Mouse (Mus musculus) stomach, postnatal 0 days (tissue): ENCODE data around the gene Slc35c1. TPM values are rescaled to one million over a fixed set of nuclear protein-coding genes. Genes with fewer than 3 reads are reported as not detected.

Experiments
- ATAC-seq: fragments of 200-750 bp; cut with Nextera tagmentation; 2 replicates; pipeline ENCODE4 v1.8.0; 2017; ENCODE audit not compliant: low FRiP score, low TSS enrichment
- DNase-seq: peaks from one replicate; pipeline ENCODE4 v3.0.0-alpha.2; 2016; ENCODE audit warnings: low spot score
- H3K27ac ChIP-seq: fragments of 300-500 bp; sonication (generic); replicated peaks from 2 replicates; pipeline ENCODE4 v1.5.1; 2014; ENCODE audit warnings: mild to moderate bottlenecking, control low read depth
- H3K27me3 ChIP-seq: fragments of 300-500 bp; sonication (generic); 2 replicates; pipeline ENCODE4 v1.6.1; 2014; ENCODE audit warnings: low read length; ENCODE audit not compliant: control insufficient read depth, insufficient read depth
- H3K36me3 ChIP-seq: fragments of 300-500 bp; sonication (generic); 2 replicates; pipeline ENCODE4 v1.6.1; 2014; ENCODE audit warnings: low read length, mixed read lengths; ENCODE audit not compliant: control insufficient read depth, insufficient read depth
- H3K4me1 ChIP-seq: fragments of 300-500 bp; sonication (generic); replicated peaks from 2 replicates; pipeline ENCODE4 v1.6.1; 2014; ENCODE audit warnings: antibody characterized with exemption; ENCODE audit not compliant: control insufficient read depth, insufficient read depth
- H3K4me2 ChIP-seq: fragments of 300-500 bp; sonication (generic); replicated peaks from 2 replicates; pipeline ENCODE4 v1.6.1; 2014; ENCODE audit warnings: low read depth, mild to moderate bottlenecking, control low read depth, moderate library complexity
- H3K4me3 ChIP-seq: fragments of 300-500 bp; sonication (generic); 2 replicates; pipeline ENCODE4 v1.5.1; 2014; ENCODE audit warnings: low read depth, low read length, control low read depth
- H3K9ac ChIP-seq: fragments of 300-500 bp; sonication (generic); 2 replicates; pipeline ENCODE4 v1.6.1; 2014; ENCODE audit warnings: mild to moderate bottlenecking, low read length, control low read depth, mixed read lengths
- H3K9me3 ChIP-seq: fragments of 300-500 bp; sonication (generic); 2 replicates; pipeline ENCODE4 v1.6.1; 2016; ENCODE audit warnings: low read length; ENCODE audit not compliant: control insufficient read depth
- CTCF ChIP-seq: IDR thresholded peaks from 2 replicates; pipeline ENCODE4 v1.5.1; 2016; ENCODE audit warnings: antibody characterized with exemption, low read depth, mild to moderate bottlenecking, moderate library complexity
- EP300 ChIP-seq: optimal IDR thresholded peaks from 2 replicates; pipeline ENCODE3; 2016; ENCODE audit warnings: antibody characterized with exemption
- WGBS: fragments of 180-500 bp; shearing (Covaris S2); extraction: QIAGEN DNeasy Blood & Tissue Kit; methylation state at CpG from one replicate; pipeline ENCODE4 v1.1.7; 2014; 5-methylcytosine and 5-hydroxymethylcytosine counted together
- polyA plus RNA-seq: library from polyadenylated mRNA; unstranded; fragments of >200 nt; fragmentation: Nextera tagmentation; extraction: Ambion mirVana; gene quantifications from 2 replicates; pipeline ENCODE4 v1.2.1, GENCODE M21; 2015

Gene Slc35c1
- polyA plus RNA-seq, 1 experiment from 2014 or later, result 35.8 TPM

- peaks cover 9% of the 10 kb centered on the region; the same call in 1 of the 2 replicates for H3K36me3 ChIP-seq
- H3K9ac ChIP-seq, result peak overlapping the region; percentile 27; the same call in 1 of the 2 replicates
- H3K27me3 ChIP-seq, result no peaks in the 10 kb centered on the region; the same call in 1 of the 2 replicates
- ATAC-seq, result no peak
- H3K4me2 ChIP-seq, result peak overlapping the region; percentile 25
- H3K27ac ChIP-seq, result no peak overlapping the region
- H3K4me1 ChIP-seq, result peaks cover 14% of the 10 kb centered on the region; the same call in 1 of the 2 replicates
- no peaks in the 10 kb centered on the region for H3K9me3 ChIP-seq
- TF ChIP-seq EP300 (no peak), CTCF (no peak)
- WGBS, result 58% methylated on average over 8 of the region's 8 CpGs
- no peak for DNase-seq
- H3K4me3 ChIP-seq, result no peak overlapping the region
These were observed 3.3 kb downstream of the Slc35c1 start for GRCm38 (mm10) chr2:92456970-92457530.

DNA sequence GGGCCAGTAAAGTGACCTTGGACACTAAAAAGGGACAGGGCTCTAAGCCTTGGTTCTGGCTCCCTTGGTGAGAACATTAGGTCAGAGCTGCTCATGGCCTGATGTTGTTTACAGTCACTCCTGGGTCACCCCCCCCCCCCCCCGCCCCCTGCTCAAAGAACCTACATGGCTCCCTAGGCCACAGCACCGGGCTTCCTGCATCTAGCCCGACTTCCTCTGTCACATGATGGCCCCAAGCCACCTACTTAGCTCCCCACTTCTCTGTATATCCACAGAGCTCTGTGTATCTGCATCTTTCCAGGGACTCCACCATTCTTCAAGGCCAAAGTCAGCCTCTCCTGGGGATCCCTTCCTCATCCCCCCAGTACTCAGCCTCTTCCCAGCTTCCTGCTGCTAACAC, 4.6 kb downstream of the Slc35c1 start:
- DNase-seq (no peak), ATAC-seq (no peak)
- Histone ChIP-seq H3K4me3 (no peak overlapping the region), H3K9ac (no peak overlapping the region), H3K4me1 (peaks cover 14% of the 10 kb centered on the region; the same call in 1 of the 2 replicates), H3K36me3 (peaks cover 9% of the 10 kb centered on the region; the same call in 1 of the 2 replicates), H3K27ac (no peak overlapping the region), H3K9me3 (no peaks in the 10 kb centered on the region), H3K4me2 (no peak overlapping the region), H3K27me3 (no peaks in the 10 kb centered on the region)
- TF ChIP-seq CTCF (no peak), EP300 (no peak)
- WGBS, result 28% methylated on average over 2 of the region's 3 CpGs

DNA sequence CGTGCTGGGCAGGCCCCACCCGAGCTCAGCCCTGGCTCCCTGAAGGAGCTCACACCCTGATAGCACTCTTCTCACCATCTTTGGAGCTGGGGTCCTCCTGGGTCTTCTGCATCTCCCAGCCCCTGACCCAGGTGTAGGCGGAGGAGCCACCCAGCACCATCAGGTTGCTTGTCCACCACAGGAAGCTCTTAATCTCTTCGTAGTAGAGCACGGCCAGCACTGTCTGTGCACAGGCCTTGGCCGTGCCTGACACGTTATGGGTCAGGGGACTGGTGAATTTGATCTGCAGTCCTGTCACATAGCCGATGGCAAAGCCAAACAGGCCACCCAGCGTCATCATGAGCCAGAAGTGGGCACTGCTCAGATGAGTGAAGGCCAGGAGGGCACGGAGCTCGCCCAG, 6.2 kb downstream of the Slc35c1 start:
- H3K4me1 ChIP-seq, result peaks cover 11% of the 10 kb centered on the region; the same call in 1 of the 2 replicates
- TF ChIP-seq EP300, result no peak
- TF ChIP-seq CTCF, result no peak
- WGBS, result 93% methylated on average over 11 of the region's 11 CpGs

GRCm38 (mm10) chr2:92451126-92451525, 9.2 kb downstream of the Slc35c1 start:
- 73% methylated on average over 3 of the region's 3 CpGs for WGBS
- H3K36me3 ChIP-seq, result peaks cover 9% of the 10 kb centered on the region; the same call in 1 of the 2 replicates
- TF ChIP-seq EP300 (no peak), CTCF (no peak)
- peaks cover 2% of the 10 kb centered on the region; the same call in 1 of the 2 replicates for H3K4me1 ChIP-seq
- H3K4me3 ChIP-seq, result no peak overlapping the region
- no peak for ATAC-seq
- no peak overlapping the region for H3K9ac ChIP-seq
- DNase-seq, result no peak
- H3K9me3 ChIP-seq, result no peaks in the 10 kb centered on the region
- H3K27me3 ChIP-seq, result no peaks in the 10 kb centered on the region
- no peak overlapping the region for H3K4me2 ChIP-seq
- no peak overlapping the region for H3K27ac ChIP-seq

More for the DNA sequence above, 6.2 kb downstream of the Slc35c1 start:
- no peak overlapping the region for H3K9ac ChIP-seq
- no peaks in the 10 kb centered on the region for H3K9me3 ChIP-seq
- no peak for DNase-seq
- no peak overlapping the region for H3K27ac ChIP-seq
- H3K4me2 ChIP-seq, result no peak overlapping the region
- ATAC-seq, result no peak
- peaks cover 9% of the 10 kb centered on the region; the same call in 1 of the 2 replicates for H3K36me3 ChIP-seq
- no peaks in the 10 kb centered on the region for H3K27me3 ChIP-seq
- H3K4me3 ChIP-seq, result no peak overlapping the region

DNA sequence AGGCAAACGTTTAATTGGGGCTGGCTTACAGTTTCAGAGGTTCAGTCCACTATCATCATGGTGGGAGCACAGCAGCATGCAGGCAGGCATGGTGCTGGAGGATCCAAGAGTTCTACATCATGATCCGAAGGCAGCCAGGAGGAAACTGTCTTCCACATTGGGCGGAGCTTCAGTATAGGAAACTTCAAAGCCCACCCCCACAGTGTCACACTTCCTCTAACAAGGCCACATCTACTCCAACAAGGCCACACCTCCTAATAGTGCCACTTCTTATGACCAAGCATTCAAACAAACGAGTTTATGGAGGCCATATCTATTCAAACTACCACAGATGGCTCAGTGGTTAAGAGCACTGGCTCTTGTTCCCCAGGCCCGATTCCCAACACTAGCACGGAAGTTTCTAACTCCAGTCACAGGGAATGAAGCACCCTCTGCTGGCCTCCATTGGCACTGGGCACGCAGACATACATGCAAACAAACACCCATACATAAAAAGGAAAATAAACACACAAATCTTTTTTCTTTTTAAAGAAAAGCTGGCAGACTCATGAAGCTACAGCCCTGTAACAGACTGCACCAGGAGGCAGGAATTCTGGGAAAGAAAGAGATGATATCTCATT, 13.1 kb downstream of the Slc35c1 start:
- H3K27ac ChIP-seq, result no peak overlapping the region
- DNase-seq (no peak), ATAC-seq (no peak)
- no peaks in the 10 kb centered on the region for H3K27me3 ChIP-seq
- H3K4me2 ChIP-seq, result no peak overlapping the region
- H3K9me3 ChIP-seq, result no peaks in the 10 kb centered on the region
- H3K4me3 ChIP-seq, result no peak overlapping the region
- no peak overlapping the region for H3K9ac ChIP-seq
- TF ChIP-seq EP300, result no peak
- TF ChIP-seq CTCF, result peak; percentile 29; the same call in 1 of the 2 replicates
- H3K36me3 ChIP-seq, result no peaks in the 10 kb centered on the region
- H3K4me1 ChIP-seq, result no peaks in the 10 kb centered on the region
- 74% methylated on average over 7 of the region's 7 CpGs for WGBS

DNA sequence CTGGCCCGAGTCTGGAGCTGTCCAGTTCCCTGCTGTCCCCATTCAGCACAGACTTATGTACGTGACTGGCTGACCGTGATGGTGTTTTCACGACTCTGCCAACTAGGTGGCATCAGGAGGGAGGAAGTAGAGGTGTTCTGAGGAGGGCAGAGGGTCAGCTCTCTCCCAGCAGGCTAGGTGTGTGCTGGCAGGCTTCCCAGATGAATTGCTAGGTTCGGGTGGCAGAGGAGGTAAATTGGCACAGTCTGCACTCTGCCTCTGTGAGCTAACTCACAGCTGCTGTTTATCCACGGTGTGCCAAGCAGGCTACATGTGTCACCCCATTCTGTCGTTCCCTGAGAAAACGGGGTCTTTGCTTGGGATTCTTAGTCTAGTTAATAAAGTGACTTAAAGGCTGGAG, 13.7 kb downstream of the Slc35c1 start:
- Histone ChIP-seq H3K9me3 (no peaks in the 10 kb centered on the region), H3K27me3 (no peaks in the 10 kb centered on the region), H3K27ac (no peak overlapping the region), H3K4me3 (no peak overlapping the region), H3K4me2 (no peak overlapping the region), H3K36me3 (no peaks in the 10 kb centered on the region), H3K4me1 (no peaks in the 10 kb centered on the region), H3K9ac (no peak overlapping the region)
- DNase-seq (peak; percentile 61), ATAC-seq (peak; percentile 72; the same call in 1 of the 2 replicates)
- TF ChIP-seq CTCF (no peak; the same call in 1 of the 2 replicates), EP300 (no peak)
- 57% methylated on average over 8 of the region's 8 CpGs for WGBS
